Mouse (Mus musculus) CH12.LX (cell line): Measurements from ENCODE around the gene Rnf31. TPM values are rescaled to one million over a fixed set of nuclear protein-coding genes. Genes with fewer than 3 reads are reported as not detected.

Experiments used
- DNase-seq: peaks from one replicate; pipeline ENCODE4 v3.0.0-alpha.2; 2013; ENCODE audit errors: extremely low read depth
- H3K27ac ChIP-seq: 2 replicates; pipeline ENCODE4 v1.5.1; 2012; ENCODE audit warnings: low read depth, mild to moderate bottlenecking, control low read depth, moderate library complexity; ENCODE audit not compliant: insufficient read depth
- H3K27me3 ChIP-seq: replicated peaks from 2 replicates; pipeline ENCODE3; 2012; ENCODE audit warnings: inconsistent platforms
- H3K36me3 ChIP-seq, 2 experiments: replicated peaks in 1 of 2; 2 replicates each; pipeline versions ENCODE3 to v1.6.1; 2012; ENCODE audit warnings: inconsistent platforms in 1 of 2, low read length in 1 of 2, mild to moderate bottlenecking in 1 of 2, mixed read lengths in 1 of 2, moderate library complexity in 1 of 2; ENCODE audit not compliant: control insufficient read depth in 1 of 2, insufficient read depth in 1 of 2
- H3K4me1 ChIP-seq, 2 experiments: 2 replicates each; pipeline ENCODE4 v1.6.1; 2012; ENCODE audit warnings: inconsistent platforms in 1 of 2, moderate library complexity in 1 of 2; ENCODE audit not compliant: insufficient read depth in 2 of 2, control insufficient read depth in 1 of 2
- H3K4me2 ChIP-seq: 2 replicates; pipeline ENCODE4 v1.6.1; 2012; ENCODE audit warnings: low read depth, mild to moderate bottlenecking, control low read depth; ENCODE audit not compliant: poor library complexity, insufficient read depth, severe bottlenecking
- H3K4me3 ChIP-seq, 3 experiments: fragments of 150-350 bp in 1 of 3; sonication (generic) in 1 of 3; replicated peaks in 1 of 3; 2 replicates each; pipeline versions ENCODE3 to v1.5.1; 2011 to 2012; ENCODE audit warnings: low read depth in 2 of 3, low read length in 2 of 3, mild to moderate bottlenecking in 2 of 3, moderate library complexity in 2 of 3, control low read depth in 1 of 3, improper control_type of control experiment in 1 of 3, inconsistent platforms in 1 of 3, mixed read lengths in 1 of 3; ENCODE audit not compliant: poor library complexity in 1 of 3
- H3K79me2 ChIP-seq: replicated peaks from 2 replicates; pipeline ENCODE4 v1.6.1; 2012; ENCODE audit warnings: mild to moderate bottlenecking, moderate library complexity; ENCODE audit not compliant: control insufficient read depth, poor library complexity, insufficient read depth, severe bottlenecking; ENCODE audit errors: extremely low read depth
- H3K9ac ChIP-seq: 2 replicates; pipeline ENCODE4 v1.6.1; 2012; ENCODE audit warnings: low read depth, mild to moderate bottlenecking, control low read depth, moderate library complexity; ENCODE audit not compliant: insufficient read depth
- H3K9me3 ChIP-seq: replicated peaks from 2 replicates; pipeline ENCODE3; 2012; ENCODE audit warnings: low read length, inconsistent platforms, mixed read lengths
- BHLHE40 ChIP-seq: IDR thresholded peaks from 2 replicates; pipeline ENCODE4 v1.6.1; 2011; ENCODE audit warnings: mild to moderate bottlenecking, low read depth, low read length, improper control_type of control experiment
- CHD2 ChIP-seq: IDR thresholded peaks from 2 replicates; pipeline ENCODE4 v1.6.1; 2011; ENCODE audit warnings: low read length, improper control_type of control experiment
- E2F4 ChIP-seq: IDR thresholded peaks from 2 replicates; pipeline ENCODE4 v1.6.1; 2011; ENCODE audit warnings: low read depth, low read length, improper control_type of control experiment; ENCODE audit not compliant: insufficient replicate concordance
- ELF1 ChIP-seq: IDR thresholded peaks from 2 replicates; pipeline ENCODE4 v1.6.1; 2014; ENCODE audit warnings: low read depth, mild to moderate bottlenecking, inconsistent platforms, low read length, improper control_type of control experiment
- ETS1 ChIP-seq: conservative IDR thresholded peaks from 2 replicates; pipeline ENCODE4 v1.6.1; 2012; ENCODE audit warnings: low read depth, mild to moderate bottlenecking, inconsistent platforms, low read length, improper control_type of control experiment, moderate library complexity
- HCFC1 ChIP-seq: IDR thresholded peaks from 2 replicates; pipeline ENCODE4 v1.6.1; 2012; ENCODE audit warnings: low read depth, mild to moderate bottlenecking, inconsistent platforms, low read length, improper control_type of control experiment
- JUN ChIP-seq: IDR thresholded peaks from 2 replicates; pipeline ENCODE4 v1.6.1; 2011; ENCODE audit warnings: low read depth, mild to moderate bottlenecking, low read length, improper control_type of control experiment, moderate library complexity; ENCODE audit not compliant: insufficient read depth
- JUND ChIP-seq: conservative IDR thresholded peaks from 2 replicates; pipeline ENCODE4 v1.6.1; 2011; ENCODE audit warnings: low read depth, low read length, improper control_type of control experiment
- KAT2A ChIP-seq: IDR thresholded peaks from 2 replicates; pipeline ENCODE4 v1.6.1; 2012; ENCODE audit warnings: low read length, improper control_type of control experiment, inconsistent platforms; ENCODE audit not compliant: insufficient replicate concordance
- MAZ ChIP-seq: IDR thresholded peaks from 2 replicates; pipeline ENCODE4 v1.6.1; 2012; ENCODE audit warnings: low read depth, mild to moderate bottlenecking, inconsistent platforms, low read length, improper control_type of control experiment, moderate library complexity
- MEF2A ChIP-seq: IDR thresholded peaks from 2 replicates; pipeline ENCODE4 v1.6.1; 2014; ENCODE audit warnings: low read depth, mild to moderate bottlenecking, inconsistent platforms, low read length, improper control_type of control experiment, borderline replicate concordance
- MXI1 ChIP-seq: IDR thresholded peaks from 2 replicates; pipeline ENCODE4 v1.6.1; 2011; ENCODE audit warnings: mild to moderate bottlenecking, low read depth, low read length, improper control_type of control experiment
- MYC ChIP-seq: IDR thresholded peaks from 2 replicates; pipeline ENCODE4 v1.6.1; 2011; ENCODE audit warnings: low read depth, mild to moderate bottlenecking, improper control_type of control experiment, low read length
- NELFE ChIP-seq: IDR thresholded peaks from 2 replicates; pipeline ENCODE4 v1.6.1; 2011; ENCODE audit warnings: low read depth, low read length, improper control_type of control experiment
- POLR2AphosphoS2 ChIP-seq: IDR thresholded peaks from 2 replicates; pipeline ENCODE4 v1.6.1; 2011; ENCODE audit warnings: low read depth, low read length, improper control_type of control experiment
- RAD21 ChIP-seq: IDR thresholded peaks from 2 replicates; pipeline ENCODE4 v1.6.1; 2011; ENCODE audit warnings: low read depth, mild to moderate bottlenecking, low read length, improper control_type of control experiment, moderate library complexity
- RCOR1 ChIP-seq: conservative IDR thresholded peaks from 2 replicates; pipeline ENCODE4 v1.6.1; 2012; ENCODE audit warnings: low read depth, mild to moderate bottlenecking, inconsistent platforms, low read length, improper control_type of control experiment
- SMC3 ChIP-seq: IDR thresholded peaks from 2 replicates; pipeline ENCODE4 v1.6.1; 2011; ENCODE audit warnings: low read depth, low read length, improper control_type of control experiment
- ZC3H11A ChIP-seq: IDR thresholded peaks from 2 replicates; pipeline ENCODE4 v1.6.1; 2012; ENCODE audit warnings: low read depth, mild to moderate bottlenecking, inconsistent platforms, low read length, improper control_type of control experiment
- ZMIZ1 ChIP-seq: IDR thresholded peaks from 2 replicates; pipeline ENCODE4 v1.6.1; 2012; ENCODE audit warnings: low read depth, mild to moderate bottlenecking, inconsistent platforms, low read length, improper control_type of control experiment
- ZNF384 ChIP-seq: IDR thresholded peaks from 2 replicates; pipeline ENCODE4 v1.6.1; 2012; ENCODE audit warnings: low read depth, low read length, improper control_type of control experiment, inconsistent platforms
- dilution Hi-C: fragments of 300-500 bp; cut with MboI; formaldehyde crosslinking; loops from 2 replicates; pipeline ENCODE4 v1.14.3; 2020; ENCODE audit warnings: low sequenced_read_pairs; ENCODE audit not compliant: extremely low pct_unique_long_range_greater_than_20kb, extremely low pct_ligation_motif_present
- in situ Hi-C: fragments of 300-500 bp; cut with MboI; formaldehyde crosslinking; loops from 3 replicates; pipeline ENCODE4 v1.14.3; 2019; ENCODE audit warnings: low sequenced_read_pairs, low pct_ligation_motif_present, low pct_unique_long_range_greater_than_20kb, mixed read lengths
- polyA plus RNA-seq: library from polyadenylated mRNA; unstranded; fragments of >175 nt; gene quantifications from 2 replicates; pipeline ENCODE4 v1.2.1, GENCODE M21; 2012; ENCODE audit warnings: low read depth; ENCODE audit not compliant: insufficient read length
- total RNA-seq, 2 experiments: library from RNA; depleted of rRNA; stranded (reverse); fragments of 300-350 nt in 1 of 2; fragments of >200 nt in 1 of 2; gene quantifications; 2 replicates each; pipeline ENCODE4 v1.2.3; 2012 to 2014

The Rnf31 gene
- total and polyA plus RNA-seq, 3 experiments = 3.8 to 22.6 (median 15.9) TPM

GRCm38 (mm10) chr14:55560202-55561073, 31.1 kb upstream of the Rnf31 start, which contains the start of gene A730061H03Rik (continued):
- TF ChIP-seq JUN (no peak), BHLHE40 (peak; percentile 73), MAZ (peak; percentile 91), KAT2A (no peak), E2F4 (no peak), ELF1 (peak; percentile 86), MXI1 (peak; percentile 91)

- Histone ChIP-seq H3K4me1 (peaks cover 9 to 25% of the 10 kb centered on the region in 2 experiments), H3K36me3 (peaks cover 31 to 50% of the 10 kb centered on the region in 2 experiments)
- TF ChIP-seq CHD2 (no peak), KAT2A (no peak), MAZ (no peak), ZMIZ1 (no peak), SMC3 (no peak), HCFC1 (no peak), JUND (no peak), ETS1 (no peak), POLR2AphosphoS2 (no peak), MEF2A (no peak), BHLHE40 (no peak), ZNF384 (no peak), MYC (no peak), ELF1 (no peak), NELFE (no peak), RAD21 (no peak), ZC3H11A (no peak), RCOR1 (no peak)
- TF ChIP-seq, all 38 proteins: peak for 0
- Histone ChIP-seq H3K9me3 (no peaks in the 10 kb centered on the region), H3K4me3 (no peak overlapping the region), H3K79me2 (peaks cover 6% of the 10 kb centered on the region; the same call in 1 of the 2 replicates), H3K9ac (no peak overlapping the region), H3K4me2 (no peak overlapping the region), H3K27ac (no peak overlapping the region), H3K27me3 (no peaks in the 10 kb centered on the region)
- DNase-seq = no peak
- dilution Hi-C loops (no loop called here), in situ Hi-C loops (no loop called here)
Measured at GRCm38 (mm10) chr14:55561860-55562259, 29.6 kb upstream of the Rnf31 start.
